Mouse (Mus musculus) lung, postnatal 0 days (tissue): ENCODE measurements around the gene Togaram2.

Experiments
- CTCF ChIP-seq: IDR thresholded peaks from 2 replicates; pipeline ENCODE4 v1.5.1; 2016; ENCODE audit warnings: antibody characterized with exemption, mild to moderate bottlenecking
- EP300 ChIP-seq: IDR thresholded peaks from 2 replicates; pipeline ENCODE4 v1.6.1; 2016; ENCODE audit warnings: antibody characterized with exemption, mild to moderate bottlenecking, control low read depth

DNA sequence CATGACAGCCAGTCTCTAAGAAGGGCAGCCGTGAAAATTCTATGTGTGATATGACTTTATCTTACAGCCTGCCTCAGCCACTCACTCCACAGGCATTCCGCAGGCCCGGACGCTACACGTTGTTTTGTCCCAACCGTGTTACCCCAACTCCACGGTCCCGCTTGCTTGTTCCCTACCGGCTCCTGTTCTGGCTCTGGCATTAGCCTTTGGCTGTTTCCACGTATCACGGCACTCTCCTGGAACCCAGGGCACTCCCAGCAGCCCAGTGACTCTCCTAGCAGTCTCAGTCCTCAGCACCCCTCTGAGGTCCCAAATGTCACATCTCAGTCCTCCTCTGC, 25.5 kb downstream of the Togaram2 start:
- TF ChIP-seq CTCF (no peak), EP300 (no peak)
